Mouse (Mus musculus): Measurements from ENCODE around the gene Kank2.

Kank2 gene

GRCm38 (mm10) chr9:21749382-21750118, 49.0 kb downstream of the Kank2 start:
- no peak for DNase-seq (ENCODE audit: low read depth)

GRCm38 (mm10) chr9:21748491-21748890, 50.1 kb downstream of the Kank2 start:
- no peak for DNase-seq (ENCODE audit: low read depth)

GRCm38 (mm10) chr9:21748033-21748432, 50.5 kb downstream of the Kank2 start:
- DNase-seq (ENCODE audit: low read depth) = no peak

DNA sequence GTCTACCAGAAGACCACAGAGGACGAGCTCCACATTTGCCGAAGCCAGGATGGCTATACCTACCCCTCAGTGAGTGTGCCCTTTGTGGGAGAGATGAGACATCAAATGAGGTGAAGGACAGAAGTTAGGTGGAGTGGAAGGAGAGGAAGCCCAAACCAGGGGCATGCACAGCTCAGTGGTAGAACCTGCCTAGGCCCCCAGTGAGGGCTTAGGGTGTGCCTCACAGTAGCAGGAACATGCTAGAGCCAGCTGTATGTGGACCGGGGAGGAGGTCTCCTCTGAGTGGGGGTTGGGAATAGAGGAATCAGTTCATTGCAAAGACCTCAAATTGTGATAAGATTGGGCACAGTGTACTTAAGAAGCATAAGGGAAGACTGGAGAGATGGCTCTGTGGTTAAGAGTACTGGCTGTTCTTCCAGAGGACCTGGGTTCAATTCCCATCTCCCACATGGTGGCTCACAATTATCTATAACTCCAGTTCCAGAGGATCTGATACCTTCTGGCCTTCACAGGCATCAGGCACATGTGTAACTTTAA, 51.2 kb downstream of the Kank2 start:
- no peak for DNase-seq (ENCODE audit: low read depth)

DNA sequence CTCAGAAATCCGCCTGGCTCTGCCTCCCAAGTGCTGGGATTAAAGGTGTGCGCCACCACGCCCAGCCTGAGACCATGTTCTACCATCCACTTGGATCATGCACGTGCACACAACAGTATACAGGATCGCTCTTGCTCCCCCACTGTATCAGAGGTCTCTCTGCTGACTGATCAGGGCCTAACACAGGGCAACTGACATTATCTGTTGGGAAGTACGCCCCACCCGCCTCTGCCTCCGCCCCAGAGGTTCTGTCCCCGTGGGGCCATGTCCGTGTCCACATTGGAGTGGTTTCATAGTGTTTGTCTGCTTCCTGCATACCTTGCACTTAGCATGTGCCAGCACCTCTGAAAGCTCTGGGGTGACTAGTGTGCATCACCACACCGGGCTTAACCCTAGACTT, 57.0 kb downstream of the Kank2 start:
- no peak for DNase-seq (ENCODE audit: low read depth)

DNA sequence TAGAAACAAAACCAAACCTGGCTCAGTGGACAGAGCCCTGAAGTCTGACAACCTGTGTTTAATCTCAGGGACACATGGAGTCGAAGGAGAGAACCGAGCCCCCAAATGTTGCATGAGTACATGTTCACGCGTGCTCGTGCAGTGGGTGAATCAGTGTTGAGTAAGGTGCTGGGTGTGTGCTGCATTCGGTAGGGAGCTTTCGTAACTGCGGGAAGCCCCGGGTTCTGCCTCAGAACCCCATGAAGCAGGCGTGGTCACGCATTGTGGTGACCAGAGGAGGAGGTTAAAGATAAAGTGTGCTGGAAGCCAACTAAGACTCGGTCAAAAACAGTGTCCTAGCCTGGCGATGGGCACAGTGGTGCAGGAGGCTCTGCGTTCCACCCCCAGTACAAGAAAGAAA, 58.1 kb downstream of the Kank2 start:
- DNase-seq (ENCODE audit: low read depth) = no peak

DNA sequence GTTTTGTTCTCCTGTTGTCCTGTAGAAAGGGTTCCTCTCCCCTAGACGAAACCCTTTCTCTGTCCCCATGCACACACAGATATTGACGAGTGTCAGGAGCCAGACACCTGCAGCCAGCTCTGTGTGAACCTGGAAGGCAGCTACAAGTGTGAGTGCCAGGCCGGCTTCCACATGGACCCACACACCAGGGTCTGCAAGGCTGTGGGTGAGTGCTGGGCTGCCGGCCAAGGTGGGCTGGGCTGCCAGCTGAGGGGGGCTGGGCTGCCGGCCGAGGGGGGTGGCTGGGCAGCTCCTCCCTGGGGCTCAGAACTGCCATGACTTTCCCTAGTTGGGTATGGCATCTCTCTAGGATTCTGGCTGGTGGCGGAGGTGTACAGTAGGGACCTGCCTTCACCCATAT, 59.8 kb downstream of the Kank2 start:
- DNase-seq (ENCODE audit: low read depth) = no peak

DNA sequence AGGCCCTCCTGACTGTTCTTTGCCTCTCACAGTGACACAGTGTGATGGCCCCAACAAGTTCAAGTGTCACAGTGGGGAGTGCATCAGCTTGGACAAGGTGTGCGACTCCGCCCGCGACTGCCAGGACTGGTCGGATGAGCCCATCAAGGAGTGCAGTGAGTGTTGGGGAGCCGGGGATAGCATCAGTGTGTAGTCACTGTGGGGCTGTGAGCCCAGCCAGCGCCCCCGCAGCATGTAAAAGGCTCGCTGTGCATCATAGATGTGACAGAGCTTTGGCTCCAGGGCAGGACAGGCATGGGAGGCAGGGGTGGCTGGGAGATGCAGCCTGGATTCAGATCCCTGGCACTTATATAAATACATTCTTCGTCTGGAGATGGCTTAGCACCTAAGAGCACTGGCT, 61.4 kb downstream of the Kank2 start:
- no peak for DNase-seq (ENCODE audit: low read depth)

- DNase-seq (ENCODE audit: low read depth) = no peak
Observed at GRCm38 (mm10) chr9:21736580-21736979, 62.0 kb downstream of the Kank2 start.

DNA sequence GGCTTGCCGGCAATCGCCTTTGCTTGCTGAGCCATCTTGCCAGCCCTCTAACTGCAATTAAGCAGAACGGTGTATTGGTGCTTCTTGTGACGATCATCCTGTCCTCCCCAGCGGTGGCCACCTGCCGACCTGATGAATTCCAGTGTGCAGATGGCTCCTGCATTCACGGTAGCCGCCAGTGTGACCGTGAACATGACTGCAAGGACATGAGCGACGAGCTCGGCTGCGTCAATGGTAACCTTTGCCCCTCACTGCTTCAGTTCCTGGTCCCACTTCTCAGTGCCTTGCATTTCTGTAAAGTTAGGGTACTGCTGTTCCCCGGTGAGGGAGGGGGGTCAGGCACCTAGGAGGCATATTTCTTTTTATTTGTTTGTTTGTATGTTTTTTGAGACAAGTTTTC, 63.4 kb downstream of the Kank2 start:
- DNase-seq (ENCODE audit: low read depth) = no peak

DNA sequence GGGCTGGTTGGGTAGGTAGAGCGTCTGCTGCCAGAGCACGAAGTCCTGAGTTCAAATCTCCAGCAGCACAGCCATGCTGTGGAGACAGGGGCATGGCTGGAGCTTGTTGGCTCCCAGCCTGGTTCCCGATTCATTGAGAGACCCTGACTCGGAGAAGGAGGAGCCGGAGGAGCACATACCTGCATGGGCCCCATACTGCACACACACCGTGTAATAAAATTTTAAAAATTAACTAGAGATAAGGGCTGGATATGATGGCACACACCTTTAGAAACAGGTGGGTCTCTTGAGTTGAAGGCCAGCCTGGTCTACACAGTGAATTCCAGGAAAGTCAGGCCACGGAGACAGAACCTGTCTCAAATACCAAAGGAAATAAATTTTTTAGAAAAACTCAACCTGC, 64.6 kb downstream of the Kank2 start:
- DNase-seq (ENCODE audit: low read depth) = no peak

DNA sequence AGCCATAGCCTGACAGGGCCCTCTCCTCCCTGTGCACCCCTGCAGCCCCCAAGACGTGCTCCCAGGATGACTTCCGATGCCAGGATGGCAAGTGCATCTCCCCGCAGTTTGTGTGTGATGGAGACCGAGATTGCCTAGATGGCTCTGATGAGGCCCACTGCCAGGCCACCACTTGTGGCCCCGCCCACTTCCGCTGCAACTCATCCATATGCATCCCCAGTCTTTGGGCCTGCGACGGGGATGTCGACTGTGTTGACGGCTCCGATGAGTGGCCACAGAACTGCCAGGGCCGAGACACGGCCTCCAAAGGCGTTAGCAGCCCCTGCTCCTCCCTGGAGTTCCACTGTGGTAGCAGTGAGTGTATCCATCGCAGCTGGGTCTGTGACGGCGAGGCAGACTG, 65.1 kb downstream of the Kank2 start:
- no peak for DNase-seq (ENCODE audit: low read depth)

GRCm38 (mm10) chr9:21732288-21732687, 66.3 kb downstream of the Kank2 start:
- DNase-seq (ENCODE audit: low read depth) = no peak

DNA sequence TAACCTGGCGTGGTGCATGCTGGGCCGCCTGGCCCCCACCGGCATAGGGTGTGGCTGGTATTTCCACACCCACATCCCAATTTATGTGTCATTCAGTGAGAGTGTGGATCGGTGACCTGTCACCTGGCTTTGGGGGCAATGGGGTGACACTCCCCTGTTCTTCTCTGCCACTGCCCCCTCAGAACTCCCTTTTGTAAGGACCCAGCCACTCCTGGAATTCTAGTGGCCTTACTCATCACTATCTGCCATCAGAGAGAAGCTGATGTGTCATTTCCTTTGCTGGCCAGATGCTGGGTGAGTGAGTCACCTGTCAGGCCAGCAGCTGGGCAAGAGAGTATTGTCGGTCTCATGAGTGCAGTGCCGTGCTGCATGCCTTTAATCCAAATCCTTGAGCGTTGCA, 69.3 kb downstream of the Kank2 start:
- no peak for DNase-seq (ENCODE audit: low read depth)

DNA sequence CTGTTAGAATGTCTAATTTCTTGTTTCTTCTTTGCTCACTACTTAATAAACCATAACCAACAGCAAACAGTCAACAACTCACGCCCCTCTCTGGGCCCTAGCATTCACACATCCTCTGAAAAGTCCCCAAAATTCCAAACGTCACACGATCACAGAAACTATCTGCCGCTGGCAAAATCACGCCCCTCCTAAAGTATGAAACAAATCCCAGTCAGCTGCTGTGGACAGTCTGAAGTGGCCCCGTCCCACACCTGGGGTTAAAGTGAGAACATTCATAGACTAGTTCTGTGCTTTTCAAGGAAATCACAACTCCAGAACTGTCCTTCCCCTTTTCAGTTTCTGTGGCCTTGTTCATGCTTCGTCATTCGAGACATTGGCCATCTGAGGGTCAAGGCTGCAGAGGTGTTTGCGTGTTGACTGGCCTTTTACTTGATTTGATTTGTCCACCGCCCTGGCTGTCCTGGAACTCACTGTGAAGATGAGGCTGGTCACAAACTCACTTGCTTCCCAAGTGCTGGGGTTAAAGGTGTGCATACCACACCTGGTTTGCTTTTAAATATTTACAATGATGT, 70.2 kb downstream of the Kank2 start:
- DNase-seq (ENCODE audit: low read depth) = no peak

DNA sequence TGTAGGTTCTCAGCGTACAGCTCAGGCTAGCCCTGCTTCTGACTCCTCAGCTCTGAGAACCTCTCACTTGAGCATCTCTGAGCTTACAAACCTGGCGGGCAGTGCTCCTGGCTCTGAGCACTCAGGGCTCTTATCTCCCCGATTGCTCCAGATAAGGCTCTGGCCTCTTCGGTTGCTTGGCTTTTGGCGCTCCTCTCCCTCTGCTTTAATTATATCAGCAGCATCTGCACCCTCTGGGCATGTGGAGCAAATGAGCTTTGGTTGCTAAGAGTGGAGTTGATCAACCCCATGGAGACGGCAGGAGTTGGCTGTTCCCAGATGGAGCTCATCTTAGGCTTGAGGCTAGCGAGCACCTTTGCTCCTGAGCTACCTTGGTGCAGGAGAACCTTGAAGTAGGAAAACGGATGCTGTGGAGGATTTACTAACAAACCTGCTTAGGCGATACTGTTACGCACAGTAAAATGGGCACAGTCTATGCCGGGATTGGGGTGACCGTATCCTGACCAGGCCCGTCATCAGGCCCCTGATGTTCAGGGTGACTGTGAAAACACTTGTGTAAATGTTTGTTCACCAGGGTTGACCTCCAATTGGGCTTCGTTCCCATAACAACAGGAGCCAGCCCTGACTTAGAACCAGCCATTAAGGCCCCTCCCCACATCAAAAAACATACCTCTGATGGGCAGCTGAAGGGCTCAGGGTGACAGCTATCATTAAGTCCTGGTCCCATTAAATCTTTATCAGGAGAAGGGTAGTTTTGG, 72.1 kb downstream of the Kank2 start:
- DNase-seq (ENCODE audit: low read depth) = no peak

DNA sequence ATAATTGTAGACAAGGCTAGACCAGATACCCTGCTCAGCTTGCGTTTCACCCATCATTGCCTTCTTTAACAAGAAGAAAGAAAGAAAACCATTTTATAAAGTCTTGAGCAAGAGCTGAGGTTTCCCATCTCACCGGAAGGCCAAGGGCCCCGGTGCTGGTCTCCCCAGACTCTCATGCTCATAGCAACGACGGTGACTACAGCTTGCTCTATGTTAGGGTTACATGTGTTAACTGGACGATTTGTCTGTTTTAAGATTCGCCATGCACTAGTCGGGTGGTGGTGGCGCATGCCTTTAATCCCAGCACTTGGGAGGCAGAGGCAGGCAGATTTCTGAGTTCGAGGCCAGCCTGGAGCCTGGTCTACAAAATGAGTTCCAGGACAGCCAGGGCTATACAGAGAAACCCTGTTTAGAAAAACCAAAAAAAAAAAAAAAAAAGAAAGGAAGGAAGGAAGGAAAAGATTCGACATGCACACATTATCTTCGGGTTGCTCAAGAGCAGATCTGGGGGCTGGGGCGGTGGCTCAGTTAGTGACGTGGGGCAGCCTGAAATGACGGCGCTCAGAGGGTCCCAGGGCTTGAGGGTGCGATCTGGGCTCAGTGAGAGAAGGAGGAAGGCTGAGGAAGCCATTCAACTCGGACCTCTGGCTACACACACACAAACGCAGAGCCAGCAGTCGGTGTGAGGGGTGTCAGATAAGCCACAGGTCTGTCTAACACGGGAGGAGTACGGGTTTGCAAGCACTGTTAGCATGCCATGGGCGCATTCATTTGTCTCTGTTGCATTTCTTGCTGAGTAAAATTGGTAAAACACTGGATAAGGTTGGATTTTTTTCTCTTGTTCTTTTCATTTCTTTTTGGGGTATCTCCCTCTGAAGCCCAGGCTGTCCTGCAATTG, 73.1 kb downstream of the Kank2 start:
- no peak for DNase-seq (ENCODE audit: low read depth)

DNA sequence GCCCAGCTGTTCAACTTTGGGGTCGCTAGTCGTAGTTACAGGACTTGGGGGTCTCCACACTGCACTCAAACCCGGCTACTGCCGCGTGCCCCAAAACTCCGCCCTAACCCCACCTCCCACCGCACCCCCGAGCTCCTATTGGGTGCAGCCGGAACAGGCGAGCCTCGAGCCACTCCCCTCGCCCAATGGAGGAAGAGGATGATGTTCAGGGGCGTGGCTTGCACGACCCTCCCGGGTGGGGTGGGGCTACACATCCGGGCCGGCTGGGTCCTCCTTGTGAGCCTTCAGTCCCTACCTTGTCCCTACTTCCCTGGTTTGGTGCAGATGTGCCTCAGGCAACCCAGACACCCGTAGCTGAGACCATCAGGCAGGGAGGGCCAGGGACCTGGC, 74.4 kb downstream of the Kank2 start:
- peak; percentile 89 for DNase-seq (ENCODE audit: low read depth)

DNA sequence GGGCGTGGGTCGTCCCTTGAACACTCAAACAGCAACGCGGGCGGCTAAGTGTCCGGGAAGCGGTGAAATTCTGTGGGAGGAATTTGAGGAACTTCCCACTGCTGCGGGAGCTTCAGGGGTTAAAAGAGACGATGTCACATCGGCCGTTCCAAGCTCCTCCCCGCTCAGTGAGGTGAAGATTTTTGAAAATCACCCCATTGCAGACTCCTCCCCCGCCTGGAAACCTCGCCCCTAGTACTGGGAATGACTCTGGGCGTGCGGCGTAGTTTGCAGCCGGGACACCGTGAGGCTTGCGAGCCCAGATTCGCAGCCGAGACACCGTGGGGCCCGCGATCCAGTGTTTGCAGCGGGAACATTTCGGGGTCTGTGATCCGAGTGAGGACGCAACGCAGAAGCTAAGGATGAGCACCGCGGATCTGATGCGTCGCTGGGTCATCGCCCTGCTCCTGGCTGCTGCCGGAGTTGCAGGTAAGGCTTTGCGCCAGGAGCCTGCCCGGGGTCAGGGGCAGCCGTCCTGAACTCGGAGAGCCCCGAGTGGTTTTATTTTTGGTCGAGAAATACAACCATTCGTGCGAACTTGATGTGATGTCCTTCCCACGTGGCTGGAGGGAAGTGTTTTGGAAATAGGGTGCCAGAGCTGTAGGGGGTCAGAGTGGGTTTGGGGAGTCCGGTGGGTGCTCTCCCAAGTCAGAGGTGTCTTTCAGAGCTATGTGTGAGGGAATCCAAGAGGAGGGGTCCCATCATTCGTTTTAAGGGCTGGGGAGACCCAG, 75.0 kb downstream of the Kank2 start, which contains the start of gene Ldlr:
Ldlr (plus strand) TSS at position 107 of the 770 bp plus-strand sequence.
- peak; percentile 87 for DNase-seq (ENCODE audit: low read depth)

DNA sequence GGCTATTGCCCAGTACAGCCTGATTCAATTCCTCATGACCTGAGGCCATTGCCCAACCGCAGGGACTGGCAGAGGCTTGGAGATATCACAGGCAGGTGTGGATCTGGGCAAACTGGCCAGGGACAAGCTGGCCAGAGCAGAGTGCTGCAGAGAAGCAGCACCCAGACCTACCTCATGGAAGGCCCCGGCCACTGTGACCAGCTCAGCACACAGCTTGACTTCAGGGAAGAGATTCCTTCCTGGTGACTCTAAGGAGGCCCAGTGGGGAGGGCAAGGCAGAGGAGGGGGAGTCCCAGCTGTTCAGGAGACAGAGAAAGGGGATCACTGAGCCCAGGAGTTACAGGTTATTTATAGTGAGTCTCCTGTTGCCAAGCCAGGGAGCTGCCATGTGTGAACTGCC, 77.5 kb downstream of the Kank2 start:
- DNase-seq (ENCODE audit: low read depth) = no peak

- no peak for DNase-seq (ENCODE audit: low read depth)
Observed at GRCm38 (mm10) chr9:21717015-21717414, 81.5 kb downstream of the Kank2 start.

All from c-Kit-positive CD71-negative TER-119-negative erythroid progenitor cells, embryonic 14.5 days (primary cell).